Mouse (Mus musculus) testis, postnatal 10 days (tissue): ENCODE data around the gene Mfap4.

Experiments used
- DNase-seq: peaks from one replicate; pipeline ENCODE4 v3.0.0; 2021; ENCODE audit warnings: low spot score

The Mfap4 gene

DNA sequence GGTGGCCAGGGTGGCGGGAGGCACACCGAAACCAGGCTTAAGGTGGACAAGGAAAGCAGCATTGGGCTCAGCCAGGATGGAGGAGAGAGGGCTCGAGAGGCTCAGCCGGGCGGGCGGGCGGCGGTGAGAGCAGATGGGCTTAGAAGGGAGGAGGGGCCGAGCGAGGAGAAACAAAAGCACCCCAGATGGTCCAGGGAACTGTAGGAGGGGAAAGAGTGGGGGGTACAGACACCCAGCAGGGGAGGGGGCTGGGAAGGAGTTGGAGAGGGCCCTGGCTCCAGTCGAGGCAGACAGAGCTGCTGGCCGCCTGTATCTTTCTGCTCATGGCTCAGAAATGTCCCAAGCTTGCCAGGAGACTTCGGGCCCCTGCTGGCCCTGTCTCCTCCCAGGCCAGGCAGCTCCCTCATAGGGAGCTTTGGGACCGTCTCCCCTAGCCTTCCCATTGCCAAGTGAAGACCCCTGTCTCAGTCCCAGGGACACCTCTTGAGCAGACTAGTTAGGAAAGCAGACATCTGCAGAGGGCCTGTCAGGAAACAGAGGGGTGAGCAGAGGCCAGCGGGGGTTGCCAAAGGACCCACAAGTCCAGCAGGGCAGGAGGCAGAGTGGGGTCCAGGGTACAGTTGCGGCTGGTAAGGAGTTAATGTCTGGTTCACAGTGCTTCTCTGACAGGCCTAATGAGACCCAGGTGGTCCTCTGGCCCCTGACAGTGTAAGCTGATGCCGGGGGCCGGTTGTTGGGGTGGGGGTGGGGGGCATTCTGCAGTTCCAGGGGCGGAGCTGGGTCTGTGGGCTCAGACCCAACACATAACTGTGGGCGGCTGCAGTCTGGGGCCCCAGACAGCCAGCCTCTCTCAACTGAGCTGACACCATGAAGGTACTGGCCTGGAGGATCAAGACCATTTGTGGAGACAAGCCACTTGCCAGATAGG lies at the start of gene Mfap4:
TSS of gene Mfap4 (plus strand) at position 819 of the 928 bp plus-strand sequence.
- peak; percentile 72 for DNase-seq

DNA sequence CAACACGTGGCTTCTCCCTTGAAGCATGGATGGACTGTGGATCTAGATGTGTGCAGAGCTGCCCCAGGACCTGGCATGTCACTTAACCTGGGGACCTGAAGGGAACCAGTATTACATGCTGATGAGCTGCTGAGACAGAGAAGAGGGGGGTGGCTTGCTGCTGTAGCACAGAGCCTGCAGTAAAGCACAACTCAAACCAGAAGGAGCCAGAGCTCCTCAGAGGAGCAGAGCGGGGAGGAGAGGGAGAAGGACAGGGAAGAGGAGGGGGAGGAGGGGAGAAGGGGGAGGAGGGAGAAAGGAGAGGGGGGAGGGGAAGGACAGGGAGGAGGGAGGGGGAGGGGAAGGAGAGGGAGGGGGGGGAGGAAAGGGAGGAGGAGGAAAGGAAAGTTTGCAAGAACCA lies 48.9 kb upstream of the Mfap4 start:
- no peak for DNase-seq

DNA sequence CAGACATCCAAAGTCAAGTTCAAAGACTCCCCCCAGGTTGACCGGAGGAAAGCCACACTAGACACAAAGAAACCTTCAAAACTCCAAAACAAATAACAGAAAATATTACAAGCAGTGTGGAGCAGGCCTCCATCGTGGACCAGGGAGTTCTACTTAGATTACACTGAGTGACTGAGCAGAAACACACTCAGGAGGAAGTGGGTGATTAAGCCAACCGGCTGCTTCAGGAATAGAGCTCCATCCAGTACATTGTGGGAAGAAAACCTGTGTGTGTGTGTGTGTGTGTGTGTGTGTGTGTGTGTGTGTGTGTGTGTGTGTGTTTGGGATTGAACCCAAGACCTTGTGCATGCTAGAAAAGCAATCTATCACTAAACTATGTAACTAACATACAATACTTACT lies 46.1 kb upstream of the Mfap4 start:
- no peak for DNase-seq

DNA sequence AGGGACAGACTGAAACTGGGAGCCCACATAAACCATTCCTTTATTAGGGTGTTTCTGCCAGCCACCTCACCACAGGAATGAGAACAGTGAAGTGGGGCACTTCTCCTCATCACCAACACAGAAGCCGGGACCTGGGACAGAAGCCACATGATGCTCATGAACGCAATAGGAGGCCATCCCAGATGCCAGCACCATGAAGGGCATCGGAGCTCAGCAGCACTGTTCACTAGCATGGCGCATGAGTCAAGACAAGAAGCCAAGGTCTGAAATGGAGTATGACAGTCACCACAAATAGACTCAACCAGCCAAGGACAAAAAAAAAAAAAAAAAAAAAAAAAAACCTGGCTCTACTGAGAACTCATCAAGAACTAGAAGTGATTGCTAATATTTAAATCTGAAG lies 44.8 kb upstream of the Mfap4 start:
- DNase-seq, result no peak

DNA sequence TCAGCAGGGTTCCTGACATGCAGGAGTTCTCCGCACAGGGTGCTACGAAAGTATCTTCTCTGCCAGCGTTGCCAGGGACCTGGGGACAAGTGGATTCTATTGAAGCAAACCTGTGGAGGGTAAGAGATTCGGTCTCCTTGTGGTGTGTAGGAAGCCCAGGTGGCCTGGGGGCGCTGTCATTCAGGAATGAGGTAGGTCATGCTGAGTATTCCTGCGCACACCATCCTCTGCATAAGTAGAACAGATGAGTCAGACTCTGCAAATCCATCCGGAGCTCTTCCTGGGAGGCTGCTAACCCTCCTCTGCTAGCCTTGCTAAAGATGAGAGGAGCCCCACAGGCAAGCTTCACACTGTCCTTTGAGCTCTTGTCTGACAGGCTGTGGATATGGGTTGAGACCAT lies 43.6 kb upstream of the Mfap4 start:
- no peak for DNase-seq

DNA sequence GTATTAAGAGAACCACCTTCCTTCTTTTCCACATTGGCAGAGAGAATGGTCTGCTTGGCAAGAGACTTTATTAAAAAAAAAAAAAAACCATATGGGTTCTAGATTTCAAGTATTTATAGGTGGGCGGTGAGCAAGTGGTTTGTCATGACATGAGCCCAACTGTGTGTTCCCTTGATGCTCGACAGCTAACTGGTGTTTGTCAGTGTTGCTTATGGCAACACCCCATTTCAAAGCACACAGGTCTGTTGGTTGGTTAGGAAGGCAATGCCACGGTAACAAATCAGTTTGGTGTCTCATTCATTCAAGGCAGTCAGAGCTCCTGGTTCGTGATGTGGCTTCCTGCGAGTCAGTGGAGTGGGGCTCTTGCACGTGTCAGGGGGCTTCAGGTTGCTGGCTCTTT lies 41.4 kb upstream of the Mfap4 start:
- DNase-seq, result no peak

DNA sequence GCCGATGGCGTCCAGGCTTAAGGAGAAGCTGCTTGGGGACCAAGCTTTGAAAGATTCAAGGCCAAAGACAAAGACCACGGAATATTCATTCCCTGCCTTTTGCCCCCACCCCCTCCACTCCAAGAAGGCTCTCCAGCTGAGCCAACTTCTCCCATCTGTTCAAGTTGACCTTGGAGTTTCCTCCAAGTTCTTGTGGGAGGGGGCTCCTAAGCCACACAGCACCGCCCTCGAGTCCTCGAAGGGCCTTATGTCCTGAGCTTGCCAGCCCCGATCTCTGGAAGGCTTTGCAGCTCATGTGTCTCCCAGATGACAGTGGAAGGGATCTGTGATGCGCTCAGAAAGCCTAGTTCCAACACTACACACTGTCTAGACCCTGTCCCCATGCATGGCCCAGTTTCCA lies 37.9 kb upstream of the Mfap4 start:
- DNase-seq, result peak; percentile 54

DNA sequence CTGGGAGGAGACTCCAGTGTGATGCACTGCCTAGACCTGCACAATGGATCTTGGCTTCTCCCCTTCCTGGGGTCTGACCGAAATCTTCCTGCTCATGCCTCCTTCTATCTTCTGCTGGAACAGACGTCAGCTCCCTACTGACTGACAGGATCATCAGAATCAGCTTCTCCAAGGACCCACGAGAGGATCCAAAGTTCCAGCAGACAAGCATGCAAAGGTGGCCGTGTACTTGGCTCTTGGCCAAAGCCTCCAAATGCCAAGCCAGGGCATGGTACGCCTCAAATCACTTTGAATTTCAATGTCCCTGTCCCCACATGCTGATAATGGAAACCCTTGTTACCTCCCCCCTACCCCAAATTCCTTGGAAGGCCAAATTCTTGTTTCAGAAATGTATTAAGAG lies 37.2 kb upstream of the Mfap4 start:
- peak; percentile 49 for DNase-seq

DNA sequence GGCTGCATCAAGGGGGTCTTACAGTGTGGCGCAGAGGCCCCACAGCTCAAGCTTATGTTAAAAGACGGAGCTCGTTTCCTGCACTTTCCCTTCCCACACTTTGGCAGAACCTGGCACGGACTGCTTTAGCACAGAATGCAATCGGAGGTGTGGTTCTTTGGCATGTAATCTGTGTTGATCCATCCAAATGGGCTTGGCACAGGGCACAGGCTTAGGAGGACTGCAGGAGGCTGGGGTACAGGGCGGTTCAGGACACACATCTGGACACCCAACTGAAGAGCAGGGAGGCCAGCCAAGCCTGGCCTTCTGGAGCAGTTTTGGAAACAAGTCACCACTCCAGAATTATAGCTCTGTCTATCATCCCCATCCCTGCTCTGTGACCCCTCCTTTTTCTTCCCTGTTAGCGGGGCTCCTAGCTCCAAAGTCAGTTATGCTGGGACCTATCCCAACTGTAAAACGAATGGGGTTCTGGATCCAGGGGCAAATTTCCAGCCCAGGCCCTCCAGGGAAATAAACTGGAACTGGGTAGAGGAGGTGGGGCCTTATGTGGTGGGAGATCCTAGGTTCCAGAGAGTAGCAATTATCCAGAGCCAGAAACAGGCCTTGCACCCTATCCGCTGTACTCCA lies 36.5 kb upstream of the Mfap4 start:
- DNase-seq, result peak; percentile 62

DNA sequence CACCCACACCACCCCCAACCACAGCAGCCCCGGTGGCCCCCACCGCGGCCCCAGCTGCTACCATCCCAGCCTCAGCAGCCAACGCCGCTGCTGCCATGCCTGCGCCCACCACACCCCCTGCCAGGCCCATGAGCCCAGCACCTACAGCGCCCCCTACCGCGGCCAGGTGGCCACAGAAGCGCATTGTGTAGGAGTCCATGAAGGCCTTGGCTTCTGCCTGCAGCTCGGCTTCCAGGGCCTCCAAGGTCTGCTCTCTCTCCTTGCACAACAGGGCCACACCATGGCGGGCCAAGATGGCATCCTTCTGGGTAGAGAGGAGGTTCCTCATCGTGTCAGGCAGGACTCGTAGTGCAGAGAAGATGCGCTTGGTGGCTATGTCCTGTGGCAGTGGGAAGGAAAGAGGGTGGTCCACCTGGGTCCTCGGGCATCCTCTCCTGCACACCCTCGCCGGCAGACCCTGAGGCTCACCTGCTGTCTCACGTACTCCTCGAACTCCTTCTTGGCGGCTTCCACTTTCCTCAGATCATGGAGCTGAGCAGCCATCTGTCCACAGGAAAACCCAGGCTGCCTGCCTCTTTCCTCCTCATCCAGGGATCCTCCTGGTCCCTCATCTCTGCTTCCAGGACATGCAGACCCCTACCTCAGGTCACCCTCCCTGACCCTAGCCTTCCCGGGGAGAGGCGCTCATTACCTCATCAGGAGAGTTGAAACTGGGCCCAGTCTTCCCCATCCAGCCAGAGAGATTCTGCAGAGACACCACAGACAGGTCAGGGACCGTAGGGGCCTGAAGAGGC lies 35.5 kb upstream of the Mfap4 start:
- peak; percentile 68 for DNase-seq

DNA sequence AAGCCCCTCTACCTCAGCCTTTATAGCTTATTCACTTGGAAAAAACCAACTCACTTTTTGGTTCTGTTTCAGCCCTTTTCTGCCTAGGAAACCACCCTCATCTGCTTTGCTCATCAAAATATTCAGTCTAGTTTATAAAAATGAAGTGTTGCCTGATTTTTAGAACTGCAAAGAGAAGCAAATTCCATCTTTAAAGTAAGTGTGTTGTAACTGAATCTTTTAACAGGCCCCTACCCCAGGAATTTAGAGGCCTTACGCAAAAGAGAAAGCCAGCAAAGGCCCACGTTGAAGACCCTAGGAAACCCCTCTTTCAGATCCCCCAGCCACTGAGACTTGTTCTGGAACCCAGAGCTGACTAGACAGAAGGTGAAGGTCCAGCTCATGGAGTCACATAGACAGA lies 21.2 kb upstream of the Mfap4 start:
- DNase-seq, result no peak

DNA sequence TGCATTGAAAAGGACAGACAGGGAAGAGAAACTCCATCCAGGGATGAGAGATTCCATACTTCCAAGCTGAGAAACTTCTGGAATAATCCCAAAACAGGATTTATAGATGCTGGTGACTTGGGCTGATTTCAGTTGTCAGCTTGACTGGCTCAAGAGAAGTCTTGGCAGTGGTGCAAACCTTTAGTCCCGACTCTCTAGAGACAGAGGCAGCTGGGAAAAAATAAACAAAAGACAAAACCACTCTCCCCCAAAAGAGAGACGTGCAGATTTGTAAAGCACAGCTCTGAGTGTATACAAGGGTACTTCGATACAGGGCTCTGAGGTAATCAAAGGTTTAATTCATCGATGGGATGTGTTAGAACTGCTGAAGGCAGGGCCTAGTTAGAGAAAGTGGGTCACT lies 19.8 kb upstream of the Mfap4 start:
- no peak for DNase-seq

DNA sequence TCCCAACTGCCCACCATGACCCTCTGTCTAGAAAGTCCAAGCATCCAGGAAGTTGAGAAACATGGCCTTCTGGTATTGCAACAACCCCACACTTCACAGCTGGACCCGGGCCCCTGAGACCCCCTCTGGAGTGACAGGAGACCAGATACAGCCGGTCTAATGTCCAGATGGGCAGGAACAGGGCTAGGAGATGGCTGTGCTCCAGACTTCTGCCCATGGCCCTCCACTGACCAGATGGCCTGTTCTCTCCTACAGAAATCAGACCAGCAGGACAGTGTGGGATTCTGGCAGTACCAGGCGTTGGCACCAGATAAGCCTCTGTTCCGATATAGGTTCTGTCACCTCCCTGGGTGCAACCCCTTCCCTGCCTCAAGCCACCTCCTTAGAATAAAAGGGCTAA lies 16.7 kb upstream of the Mfap4 start:
- DNase-seq, result no peak

DNA sequence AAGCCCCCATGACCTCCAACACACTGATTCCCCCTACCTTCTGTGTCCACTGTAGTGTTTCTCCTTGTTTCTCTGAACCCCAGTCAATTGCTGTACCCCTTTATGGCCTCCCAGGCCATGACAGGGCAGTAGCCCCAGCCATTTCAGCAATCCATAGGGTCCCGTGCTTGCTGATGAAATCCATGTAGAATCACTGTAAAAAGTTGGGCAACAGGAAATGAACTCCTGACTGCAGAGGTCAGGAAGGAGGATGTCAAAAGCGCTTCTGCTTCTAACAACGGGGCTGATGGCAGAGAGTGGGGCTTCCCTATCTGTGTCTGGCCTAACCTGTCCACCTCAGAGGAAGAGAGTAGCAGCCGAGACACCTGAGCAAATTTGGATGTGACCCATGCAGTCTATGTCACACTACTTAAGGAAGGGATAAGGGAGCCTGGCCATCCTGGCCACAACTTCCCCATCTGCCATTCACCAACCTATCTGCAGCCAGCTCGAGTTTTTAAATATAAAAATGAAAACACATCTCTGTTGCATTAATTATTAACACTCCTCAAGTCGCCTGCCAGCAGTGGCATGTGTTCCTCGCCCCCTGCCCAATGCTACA lies 15.8 kb upstream of the Mfap4 start:
- no peak for DNase-seq

DNA sequence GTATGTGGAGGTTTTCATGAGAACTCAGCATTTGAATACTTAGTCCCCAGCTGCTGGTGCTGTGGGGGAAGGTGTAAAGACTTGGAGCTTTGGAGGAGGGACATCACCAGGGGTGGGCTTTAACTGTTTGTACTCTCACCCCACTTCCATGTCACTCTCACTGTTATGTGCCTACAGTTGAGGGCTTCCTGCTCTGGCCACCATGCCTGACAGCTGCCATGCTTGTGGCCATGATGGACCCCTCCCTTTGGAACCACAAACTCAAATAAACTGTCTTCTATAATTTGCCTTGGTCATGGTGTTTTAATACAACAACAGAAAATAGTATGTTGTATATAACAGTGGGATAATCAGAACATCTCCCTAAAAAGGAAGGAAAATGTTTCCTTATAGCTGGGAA lies 14.4 kb upstream of the Mfap4 start:
- DNase-seq, result no peak

DNA sequence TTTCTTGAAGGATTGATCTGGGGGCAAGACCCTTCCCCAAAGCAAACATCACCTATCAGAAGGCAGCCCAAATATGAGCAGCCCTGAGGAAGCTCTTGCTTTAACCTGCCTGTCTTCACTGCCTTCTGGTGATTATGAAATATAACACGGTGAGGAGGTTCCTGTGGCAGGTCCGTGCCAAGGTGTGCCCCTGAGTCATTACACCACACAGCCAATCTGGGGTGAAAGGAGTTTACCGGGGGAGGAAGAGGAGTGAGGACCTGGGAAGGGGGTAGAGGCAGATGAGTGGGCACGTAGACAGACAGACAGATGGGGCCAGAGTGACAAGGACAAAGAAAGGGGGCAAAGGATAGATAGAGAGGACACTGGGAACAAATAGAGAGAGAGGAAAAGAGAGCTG lies 11.6 kb upstream of the Mfap4 start:
- no peak for DNase-seq

DNA sequence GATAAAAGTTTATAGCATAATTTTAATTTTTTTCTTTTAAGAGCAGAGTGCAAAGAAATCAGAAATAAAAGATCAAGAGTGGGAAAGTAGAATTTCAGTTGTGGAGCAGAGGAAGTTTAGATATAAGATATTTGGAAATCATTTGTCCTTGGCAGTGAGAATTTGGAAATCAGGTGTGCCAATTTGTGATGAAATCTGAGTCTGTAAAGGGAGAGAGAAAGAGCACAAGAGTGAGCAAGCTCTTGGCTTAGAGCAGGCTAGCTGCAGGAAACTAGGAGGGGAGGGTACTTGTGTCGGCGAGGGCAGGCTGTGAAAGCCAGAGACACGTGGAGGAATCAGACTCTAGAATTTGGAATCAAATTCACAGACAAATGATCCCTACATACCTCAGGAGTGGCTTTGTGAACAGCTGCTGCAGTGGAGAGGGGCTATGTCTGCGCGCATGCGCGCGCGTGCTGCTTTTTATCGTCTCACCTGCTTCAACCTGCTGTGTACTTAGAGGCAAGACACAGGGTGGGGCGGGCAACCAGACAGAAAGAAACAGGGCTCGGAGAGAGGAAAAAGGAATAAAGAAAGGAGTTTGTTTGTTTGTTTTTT lies 8.3 kb upstream of the Mfap4 start:
- no peak for DNase-seq

DNA sequence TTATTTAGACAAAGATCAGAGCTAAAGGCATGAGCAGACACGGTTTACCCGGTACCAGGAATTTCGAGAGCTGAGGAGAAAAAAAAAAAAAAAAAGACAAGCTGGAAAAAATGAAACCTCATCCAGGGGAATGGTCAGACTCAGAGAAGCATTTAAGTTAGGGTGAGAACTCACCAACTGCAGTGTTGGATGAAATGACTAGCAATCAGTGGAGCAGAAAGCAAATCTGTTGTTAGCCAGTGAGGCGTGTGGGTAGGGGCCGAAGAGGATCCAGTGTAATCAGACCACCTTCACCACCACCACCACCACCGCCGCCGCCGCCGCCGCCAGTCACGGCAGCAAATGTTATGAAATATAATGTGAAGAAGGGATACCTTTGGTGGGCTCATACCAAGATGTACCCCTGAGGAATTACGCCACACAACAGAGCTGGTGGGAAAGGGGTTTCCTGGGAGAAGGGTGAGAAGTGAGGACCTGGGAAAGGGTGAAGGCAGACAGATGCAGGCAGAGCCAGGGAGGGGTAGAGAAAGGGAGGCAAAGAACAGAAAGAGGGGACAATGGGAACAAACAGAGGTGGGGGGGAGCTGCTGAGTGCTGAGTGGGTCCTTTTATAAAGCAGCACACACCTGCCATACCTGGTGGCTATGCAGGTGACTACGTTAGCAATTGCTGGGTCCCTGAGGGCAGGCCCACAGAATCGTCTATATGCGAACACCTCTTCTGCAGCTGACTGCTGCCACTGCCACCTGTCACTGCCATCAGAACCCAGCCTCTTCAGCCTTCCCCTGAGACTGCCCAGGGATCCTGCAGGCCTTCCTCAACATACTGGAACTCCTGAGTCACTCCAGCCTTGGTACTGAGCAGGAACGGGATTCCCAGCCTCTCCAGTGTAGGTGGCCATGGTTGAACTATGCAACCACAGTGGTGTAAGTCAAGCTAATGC lies 7.4 kb upstream of the Mfap4 start:
- no peak for DNase-seq

DNA sequence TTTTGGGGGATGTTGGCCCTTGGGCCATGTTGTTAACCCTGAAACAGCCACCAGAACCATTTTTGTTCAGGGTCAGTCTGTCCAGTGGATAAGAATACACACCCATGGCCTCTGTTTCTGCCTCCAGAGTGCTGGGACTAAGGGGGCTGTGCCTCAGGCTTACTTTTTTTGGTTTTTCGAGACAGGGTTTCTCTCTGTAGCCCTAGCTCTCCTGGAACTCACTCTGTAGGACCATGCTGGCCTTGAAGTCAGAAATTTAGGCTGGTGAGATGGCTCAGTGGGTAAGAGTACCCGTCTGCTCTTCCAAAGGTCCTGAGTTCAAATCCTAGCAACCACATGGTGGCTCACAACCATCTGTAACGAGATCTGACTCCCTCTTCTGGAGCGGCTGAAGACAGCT lies 6.4 kb upstream of the Mfap4 start:
- DNase-seq, result no peak

DNA sequence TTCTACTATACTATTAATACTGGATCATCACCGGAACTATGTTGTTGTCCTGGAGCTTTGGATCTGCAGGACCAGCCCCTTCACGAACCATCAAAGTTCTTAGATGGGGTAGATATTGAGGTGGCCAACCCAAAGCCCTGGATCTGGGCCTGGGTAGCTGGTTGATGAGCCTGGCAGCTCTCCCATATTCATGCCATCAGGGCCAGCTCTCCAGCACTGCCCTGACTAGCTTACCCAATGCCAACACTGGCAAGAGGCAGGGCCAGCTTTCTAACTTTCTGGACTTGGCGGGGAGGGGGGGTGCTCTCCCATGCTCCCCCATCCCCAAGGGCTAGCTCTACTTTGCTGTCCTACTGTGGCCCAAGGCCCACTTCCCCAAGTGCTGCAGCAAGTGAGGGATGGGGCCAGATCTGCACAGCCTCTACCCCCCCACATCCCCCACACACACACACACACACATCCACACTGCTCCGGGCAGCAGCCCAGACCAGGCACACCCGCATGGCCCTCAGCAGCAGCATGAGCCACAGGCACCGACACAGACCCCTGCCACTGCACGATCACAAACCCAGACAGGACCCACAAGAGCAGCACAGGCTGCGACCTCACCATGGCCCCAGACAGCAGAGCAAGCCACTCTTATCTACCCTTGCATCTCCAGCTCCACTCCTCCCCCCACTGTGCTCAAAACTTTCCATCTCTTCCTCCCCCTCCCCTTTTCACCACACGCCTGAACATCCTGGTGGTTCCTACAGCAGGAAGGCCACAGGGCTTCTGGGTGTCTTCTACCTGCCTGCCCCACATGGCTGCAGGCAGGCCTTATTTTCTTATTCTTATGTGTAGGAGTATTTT lies 3.8 kb upstream of the Mfap4 start:
- no peak for DNase-seq
